8 mouse cellular contexts compared by ENCODE assay signal in the genomic region with DNA sequence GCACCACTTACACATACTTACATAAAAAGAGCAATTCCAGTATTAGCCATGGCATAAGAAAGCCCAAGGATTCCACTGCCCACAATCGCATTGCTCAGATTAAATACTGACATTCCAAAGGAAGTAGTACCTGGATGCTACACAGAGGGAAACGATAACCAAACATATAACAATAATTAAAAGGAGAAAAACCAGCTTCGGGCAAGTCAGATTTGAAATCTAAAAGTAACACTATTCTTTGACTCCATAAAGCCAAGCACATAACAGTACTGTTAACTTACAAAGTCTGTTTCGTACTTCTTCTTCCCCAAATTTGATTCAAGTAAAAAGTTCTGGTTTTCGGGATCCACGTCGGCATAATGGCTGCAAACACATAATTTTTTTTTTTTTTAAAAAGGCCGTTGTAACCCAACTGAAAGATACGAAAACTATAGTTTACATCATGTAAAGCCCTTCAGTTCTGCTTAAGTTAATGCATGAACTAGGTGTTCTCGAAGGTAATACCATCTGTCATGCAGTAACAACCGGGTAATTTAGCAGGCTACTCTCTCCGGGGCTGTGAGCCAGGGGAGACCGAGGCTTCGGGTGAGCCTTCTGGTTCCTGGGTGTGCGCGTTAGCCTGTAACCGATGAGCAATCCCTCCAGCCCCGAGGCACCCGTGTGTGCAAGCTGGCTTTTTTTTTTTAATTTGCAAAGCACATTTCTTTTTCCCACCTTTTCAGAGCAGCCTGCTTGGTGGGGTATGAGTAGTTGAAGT. TPM values are rescaled to one million over a fixed set of nuclear protein-coding genes. Genes with fewer than 3 reads are reported as not detected.
DNase-seq lines count a peak whose midpoint lies in the region; ATAC-seq and TF ChIP-seq lines count a peak whose summit lies in the region.

No protein-coding gene starts in this region.

- peak overlapping the region; percentile 89 for H3K4me2 ChIP-seq in heart, embryonic 11.5 days
- H3K4me2 ChIP-seq in embryonic facial prominence, embryonic 15.5 days (replicated peaks): peak overlapping the region; percentile 73
- H3K4me2 ChIP-seq in intestine, embryonic 15.5 days (replicated peaks): peak overlapping the region; percentile 64
- H3K4me2 ChIP-seq in midbrain, embryonic 14.5 days (ENCODE audit: low read length): peak overlapping the region; percentile 87

- H3K27me3 ChIP-seq in heart, embryonic 11.5 days (ENCODE audit: control insufficient read depth, insufficient read depth, low read length): no peaks in the 10 kb centered on the region
- no peaks in the 10 kb centered on the region for H3K27me3 ChIP-seq in ES-Bruce4 (ENCODE audit: control insufficient read depth, insufficient read depth, low read length, poor library complexity, severe bottlenecking)
- H3K27me3 ChIP-seq in embryonic facial prominence, embryonic 15.5 days: no peaks in the 10 kb centered on the region
- H3K27me3 ChIP-seq in intestine, embryonic 15.5 days (replicated peaks): no peaks in the 10 kb centered on the region
- H3K27me3 ChIP-seq in midbrain, embryonic 14.5 days (ENCODE audit: control insufficient read depth, insufficient read depth, low read length): no peaks in the 10 kb centered on the region

- intact Hi-C loops in heart, postnatal 36 days (cut with DNase I): loop anchor here (2.0 to 10.0 kb wide), 4 partner anchors 51 to 1084 kb away; a partner anchor contains a TSS

- peaks cover 37% of the 10 kb centered on the region for H3K4me1 ChIP-seq in heart, embryonic 11.5 days (ENCODE audit: control insufficient read depth, insufficient read depth, low read length)
- H3K4me1 ChIP-seq in ES-Bruce4 (ENCODE audit: control insufficient read depth, insufficient read depth, low read length): no peaks in the 10 kb centered on the region
- H3K4me1 ChIP-seq in embryonic facial prominence, embryonic 15.5 days: peaks cover 49% of the 10 kb centered on the region
- H3K4me1 ChIP-seq in intestine, embryonic 15.5 days (replicated peaks): peaks cover 27% of the 10 kb centered on the region
- peaks cover 28% of the 10 kb centered on the region for H3K4me1 ChIP-seq in midbrain, embryonic 14.5 days (ENCODE audit: control insufficient read depth, insufficient read depth, low read length)

- peak overlapping the region; percentile 92 for H3K4me3 ChIP-seq in heart, embryonic 11.5 days (ENCODE audit: low read depth, low read length)
- peak overlapping the region; percentile 99 for H3K4me3 ChIP-seq in ES-Bruce4 (ENCODE audit: low read depth, low read length)
- peak overlapping the region; percentile 75 for H3K4me3 ChIP-seq in embryonic facial prominence, embryonic 15.5 days (replicated peaks)
- H3K4me3 ChIP-seq in intestine, embryonic 15.5 days (replicated peaks): peak overlapping the region; percentile 94
- H3K4me3 ChIP-seq in midbrain, embryonic 14.5 days (replicated peaks; ENCODE audit: low read depth, low read length): peak overlapping the region; percentile 90

- peak overlapping the region; percentile 100 for H3K9ac ChIP-seq in heart, embryonic 11.5 days (ENCODE audit: low read depth, low read length)
- peak overlapping the region; percentile 98 for H3K9ac ChIP-seq in ES-Bruce4 (ENCODE audit: low read depth, poor library complexity, severe bottlenecking)
- H3K9ac ChIP-seq in embryonic facial prominence, embryonic 15.5 days: peak overlapping the region; percentile 99
- H3K9ac ChIP-seq in intestine, embryonic 15.5 days: peak overlapping the region; percentile 96
- peak overlapping the region; percentile 100 for H3K9ac ChIP-seq in midbrain, embryonic 14.5 days (replicated peaks; ENCODE audit: low read length)

- peaks cover 32% of the 10 kb centered on the region for H3K36me3 ChIP-seq in heart, embryonic 11.5 days (ENCODE audit: control insufficient read depth, insufficient read depth, low read length)
- H3K36me3 ChIP-seq in ES-Bruce4 (ENCODE audit: control insufficient read depth, insufficient read depth, low read length, poor library complexity, severe bottlenecking): peaks cover 55% of the 10 kb centered on the region
- H3K36me3 ChIP-seq in embryonic facial prominence, embryonic 15.5 days: peaks cover 36% of the 10 kb centered on the region
- H3K36me3 ChIP-seq in intestine, embryonic 15.5 days: peaks cover 19% of the 10 kb centered on the region
- H3K36me3 ChIP-seq in midbrain, embryonic 14.5 days (ENCODE audit: control insufficient read depth, insufficient read depth, low read length): peaks cover 54% of the 10 kb centered on the region

- DNase-seq in heart, postnatal 36 days: no peak
- no peak for DNase-seq in midbrain, embryonic 14.5 days
- DNase-seq in spleen, adult 18-20 months: no peak

- no peak for TF ChIP-seq EP300 in ES-Bruce4 (IDR thresholded peaks at IDR 0.05; ENCODE audit: insufficient read depth, low read depth, low read length)

- WGBS in heart, embryonic 11.5 days (ENCODE audit: insufficient replicate concordance): 19% methylated on average over 19 of the region's 19 CpGs
- WGBS in embryonic facial prominence, embryonic 15.5 days: 5% methylated on average over 19 of the region's 19 CpGs
- 6% methylated on average over 19 of the region's 19 CpGs for WGBS in intestine, embryonic 15.5 days
- 19% methylated on average over 19 of the region's 19 CpGs for WGBS in midbrain, embryonic 14.5 days

- no peak for TF ChIP-seq POLR2A in ES-Bruce4 (IDR thresholded peaks at IDR 0.05; ENCODE audit: insufficient read depth, low read length)

- no peak for TF ChIP-seq CTCF in ES-Bruce4 (IDR thresholded peaks at IDR 0.05; ENCODE audit: low read depth, low read length)

- ATAC-seq in heart, embryonic 11.5 days (replicated peaks; ENCODE audit: insufficient number of reproducible peaks, low FRiP score, low TSS enrichment): no peak
- no peak for ATAC-seq in embryonic facial prominence, embryonic 15.5 days (ENCODE audit: insufficient number of reproducible peaks, low FRiP score, low TSS enrichment, low read depth)
- ATAC-seq in intestine, embryonic 15.5 days: 0 out of 2 replicates have a peak, but pooled peaks have one; percentile 4
- ATAC-seq in midbrain, embryonic 14.5 days (ENCODE audit: low FRiP score, low TSS enrichment): peak; percentile 28; the same call in 1 of the 2 replicates
- no peak for ATAC-seq in megakaryocyte progenitor cell, adult 5-6 weeks (replicated peaks; ENCODE audit: poor library complexity)

- H3K27ac ChIP-seq in heart, embryonic 11.5 days (ENCODE audit: low read depth, low read length): peak overlapping the region; percentile 100
- H3K27ac ChIP-seq in ES-Bruce4 (ENCODE audit: insufficient read depth, low read length): peak overlapping the region; percentile 47
- peak overlapping the region; percentile 99 for H3K27ac ChIP-seq in embryonic facial prominence, embryonic 15.5 days (replicated peaks)
- H3K27ac ChIP-seq in intestine, embryonic 15.5 days: peak overlapping the region; percentile 98
- peak overlapping the region; percentile 100 for H3K27ac ChIP-seq in midbrain, embryonic 14.5 days (replicated peaks; ENCODE audit: low read depth, low read length)

- H3K9me3 ChIP-seq in heart, embryonic 11.5 days (replicated peaks; ENCODE audit: control insufficient read depth, low read length): no peaks in the 10 kb centered on the region
- no peaks in the 10 kb centered on the region for H3K9me3 ChIP-seq in ES-Bruce4 (replicated peaks; ENCODE audit: control insufficient read depth, insufficient read depth, low read length, poor library complexity, severe bottlenecking)
- H3K9me3 ChIP-seq in embryonic facial prominence, embryonic 15.5 days (replicated peaks): no peaks in the 10 kb centered on the region
- H3K9me3 ChIP-seq in intestine, embryonic 15.5 days: no peaks in the 10 kb centered on the region
- H3K9me3 ChIP-seq in midbrain, embryonic 14.5 days (ENCODE audit: control insufficient read depth, low read length): no peaks in the 10 kb centered on the region

RNA-seq across cellular contexts. Expression of a gene that starts 1.5 kb away (rescaled TPM):
- 139 and 157 TPM in 2 replicates for polyA plus RNA-seq in heart, embryonic 11.5 days (2014; fragmentation: Nextera tagmentation; extraction: Ambion mirVana)
- total RNA-seq in heart, postnatal 36 days (2021): 100 to 1,000 TPM; 173 to 251 TPM
- 158 and 161 TPM in 2 replicates for polyA plus RNA-seq in ES-Bruce4 (2011; ENCODE audit: insufficient read depth, insufficient read length, low read depth, missing spikeins)
- polyA plus RNA-seq in embryonic facial prominence, embryonic 15.5 days (2015; fragmentation: Nextera tagmentation; extraction: Ambion mirVana): 101 and 107 TPM in 2 replicates
- polyA plus RNA-seq in intestine, embryonic 15.5 days (2015; fragmentation: Nextera tagmentation; extraction: Ambion mirVana): 83.8 and 95.3 TPM in 2 replicates
- 131 and 159 TPM in 2 replicates for polyA plus RNA-seq in midbrain, embryonic 14.5 days (2014; fragmentation: Nextera tagmentation; extraction: Ambion mirVana)
- total RNA-seq in megakaryocyte progenitor cell, adult 5-6 weeks (2015): 149 and 157 TPM in 2 replicates
- total RNA-seq in megakaryocyte progenitor cell, adult 5-6 weeks (2017): 70.7 and 73.4 TPM in 2 replicates

RNA-seq across cellular contexts. Expression of a gene that starts 55.4 kb away (rescaled TPM):
- 75.5 and 81.9 TPM in 2 replicates for polyA plus RNA-seq in heart, embryonic 11.5 days (2014; fragmentation: Nextera tagmentation; extraction: Ambion mirVana)
- total RNA-seq in heart, postnatal 36 days (2021): 10 to 100 TPM; 11.2 to 20.3 TPM
- 88.4 and 90.3 TPM in 2 replicates for polyA plus RNA-seq in ES-Bruce4 (2011; ENCODE audit: insufficient read depth, insufficient read length, low read depth, missing spikeins)
- polyA plus RNA-seq in embryonic facial prominence, embryonic 15.5 days (2015; fragmentation: Nextera tagmentation; extraction: Ambion mirVana): 43.7 and 44.6 TPM in 2 replicates
- 113 and 119 TPM in 2 replicates for polyA plus RNA-seq in intestine, embryonic 15.5 days (2015; fragmentation: Nextera tagmentation; extraction: Ambion mirVana)
- 147 and 150 TPM in 2 replicates for polyA plus RNA-seq in midbrain, embryonic 14.5 days (2014; fragmentation: Nextera tagmentation; extraction: Ambion mirVana)
- total RNA-seq in megakaryocyte progenitor cell, adult 5-6 weeks (2015): 94.0 and 107 TPM in 2 replicates
- 53.2 and 63.8 TPM in 2 replicates for total RNA-seq in megakaryocyte progenitor cell, adult 5-6 weeks (2017)

Comparison
In these comparisons a context has a peak if more than half of its experiments do, and no peak if none do; other contexts are left out.
1. ATAC-seq: peak in intestine, embryonic 15.5 days (single experiment) and midbrain, embryonic 14.5 days (single experiment); none in heart, embryonic 11.5 days (single experiment), embryonic facial prominence, embryonic 15.5 days (single experiment) and megakaryocyte progenitor cell, adult 5-6 weeks (single experiment).
2. H3K27ac ChIP-seq: peak in every context shown above with its lines; median percentile 100 in heart, embryonic 11.5 days; 100 in midbrain, embryonic 14.5 days; 99 in embryonic facial prominence, embryonic 15.5 days; 98 in intestine, embryonic 15.5 days; 47 in ES-Bruce4.
3. Peak in every context shown above with its lines, with median percentiles within 50 percentile points of each other: H3K4me2 ChIP-seq, H3K4me3 ChIP-seq and H3K9ac ChIP-seq.